Mouse (Mus musculus): ENCODE results near the gene Glb1l.

DNA sequence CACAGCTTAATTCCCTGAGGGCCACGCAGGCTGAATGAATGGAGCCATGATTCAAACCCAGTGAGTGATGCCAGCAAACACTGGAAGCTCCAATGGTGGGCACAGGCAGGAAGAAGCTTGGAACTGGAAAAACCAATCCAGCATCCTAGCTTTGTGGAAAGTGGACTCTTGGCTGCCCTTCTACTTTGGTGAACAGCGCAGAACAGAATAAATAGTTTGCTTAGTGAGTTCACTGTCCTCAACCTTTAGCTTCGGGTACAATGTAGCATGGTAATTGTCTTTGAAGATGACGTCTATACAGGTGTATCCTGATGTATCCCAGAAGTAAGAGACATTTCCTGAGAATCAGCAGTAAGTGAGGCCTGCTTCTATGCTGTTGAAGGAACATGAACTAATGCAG lies 61.9 kb downstream of the Glb1l start:
- TF ChIP-seq CTCF (IDR thresholded peaks at IDR 0.05; ENCODE audit: insufficient read depth, low read length) (no peak), POLR2A (IDR thresholded peaks at IDR 0.05; ENCODE audit: borderline replicate concordance, extremely low read depth, low read depth, low read length) (no peak)

All from lung, adult 2 months (tissue).